Mouse (Mus musculus): ENCODE data around the gene Hist1h3g.
A peak's percentile ranks its signal among the peaks of the same experiment; 100 is the strongest.

Gene Hist1h3g

GRCm38 (mm10) chr13:23576906-23577639, 41.9 kb downstream of the Hist1h3g start:
- DNase-seq (ENCODE audit: low read depth) = no peak

GRCm38 (mm10) chr13:23577835-23578234, 42.6 kb downstream of the Hist1h3g start:
- no peak for DNase-seq (ENCODE audit: low read depth)

GRCm38 (mm10) chr13:23581408-23582218, 46.4 kb downstream of the Hist1h3g start, which contains the start of gene Hist1h4d:
Hist1h4d (plus strand) TSS chr13:23581598.
- DNase-seq (ENCODE audit: low read depth) = peak; percentile 97

GRCm38 (mm10) chr13:23582219-23583056, 47.2 kb downstream of the Hist1h3g start:
- DNase-seq (ENCODE audit: low read depth) = no peak

GRCm38 (mm10) chr13:23583387-23584068, 48.3 kb downstream of the Hist1h3g start:
- no peak for DNase-seq (ENCODE audit: low read depth)

GRCm38 (mm10) chr13:23584331-23584730, 49.1 kb downstream of the Hist1h3g start:
- peak; percentile 18 for DNase-seq (ENCODE audit: low read depth)

- peak; percentile 81 for DNase-seq (ENCODE audit: low read depth)
Measured at GRCm38 (mm10) chr13:23585029-23585441, 49.8 kb downstream of the Hist1h3g start.
